Mouse (Mus musculus) neural tube, embryonic 13.5 days (tissue): Measurements from ENCODE around the gene 2700097O09Rik. TPM values are rescaled to one million over a fixed set of nuclear protein-coding genes. Genes with fewer than 3 reads are reported as not detected.
"Not testable (repeated sequence)": the region's sequence is repeated elsewhere in the genome, so short reads cannot be mapped to it uniquely, and the experiment has no call there.

ENCODE experiments used
- ATAC-seq: fragments of 200-750 bp; cut with Nextera tagmentation; 2 replicates; pipeline ENCODE4 v1.8.0; 2017; ENCODE audit warnings: low read depth, mild to moderate bottlenecking, moderate TSS enrichment, moderate library complexity
- H3K27ac ChIP-seq: fragments of 300-500 bp; sonication (generic); replicated peaks from 2 replicates; pipeline ENCODE4 v1.5.1; 2015; ENCODE audit warnings: moderate library complexity, mild to moderate bottlenecking, inconsistent platforms
- H3K27me3 ChIP-seq: fragments of 300-500 bp; sonication (generic); 2 replicates; pipeline ENCODE4 v1.6.1; 2015; ENCODE audit warnings: mild to moderate bottlenecking, inconsistent platforms
- H3K36me3 ChIP-seq: fragments of 300-500 bp; sonication (generic); 2 replicates; pipeline ENCODE4 v1.6.1; 2015; ENCODE audit warnings: mild to moderate bottlenecking, inconsistent platforms
- H3K4me1 ChIP-seq: fragments of 300-500 bp; sonication (generic); replicated peaks from 2 replicates; pipeline ENCODE4 v1.6.1; 2015; ENCODE audit warnings: inconsistent platforms
- H3K4me2 ChIP-seq: fragments of 300-500 bp; sonication (generic); 2 replicates; pipeline ENCODE4 v1.6.1; 2015; ENCODE audit warnings: inconsistent platforms, mild to moderate bottlenecking, moderate library complexity
- H3K4me3 ChIP-seq: fragments of 300-500 bp; sonication (generic); 2 replicates; pipeline ENCODE4 v1.5.1; 2015; ENCODE audit warnings: mild to moderate bottlenecking, inconsistent platforms
- H3K9ac ChIP-seq: fragments of 300-500 bp; sonication (generic); 2 replicates; pipeline ENCODE4 v1.6.1; 2015; ENCODE audit warnings: moderate library complexity, mild to moderate bottlenecking, inconsistent platforms
- H3K9me3 ChIP-seq: fragments of 300-500 bp; sonication (generic); 2 replicates; pipeline ENCODE4 v1.6.1; 2016; ENCODE audit warnings: inconsistent platforms
- WGBS: fragments of 180-500 bp; shearing (Covaris S2); methylation state at CpG from one replicate; pipeline ENCODE4 v1.1.7; 2015; 5-methylcytosine and 5-hydroxymethylcytosine counted together
- polyA plus RNA-seq: library from polyadenylated mRNA; unstranded; fragments of >200 nt; fragmentation: Nextera tagmentation; extraction: Ambion mirVana; gene quantifications from 2 replicates; pipeline ENCODE4 v1.2.1, GENCODE M21; 2015

Gene 2700097O09Rik
- polyA plus RNA-seq, 1 experiment from 2014 or later: 33.9 TPM

- Histone ChIP-seq H3K9ac (no peak overlapping the region), H3K27ac (no peak overlapping the region), H3K4me1 (peaks cover 4% of the 10 kb centered on the region; the same call in 1 of the 2 replicates), H3K9me3 (no peaks in the 10 kb centered on the region), H3K27me3 (no peaks in the 10 kb centered on the region), H3K4me2 (no peak overlapping the region), H3K36me3 (no peaks in the 10 kb centered on the region), H3K4me3 (no peak overlapping the region)
- ATAC-seq: no peak
- WGBS: 90% methylated on average over 7 of the region's 7 CpGs
Observed at GRCm38 (mm10) chr12:55019421-55019877, 60.5 kb downstream of the 2700097O09Rik start.

GRCm38 (mm10) chr12:55017119-55017721 lies 62.7 kb downstream of the 2700097O09Rik start:
- WGBS: 47% methylated on average over 9 of the region's 9 CpGs
- Histone ChIP-seq H3K27me3 (no peaks in the 10 kb centered on the region), H3K4me2 (no peak overlapping the region), H3K4me1 (peaks cover 4% of the 10 kb centered on the region; the same call in 1 of the 2 replicates), H3K4me3 (no peak overlapping the region), H3K9me3 (no peaks in the 10 kb centered on the region), H3K36me3 (no peaks in the 10 kb centered on the region), H3K9ac (no peak overlapping the region), H3K27ac (no peak overlapping the region)
- ATAC-seq: no peak

- no peak overlapping the region for H3K9ac ChIP-seq
- no peak overlapping the region for H3K4me3 ChIP-seq
- ATAC-seq: no peak
- no peaks in the 10 kb centered on the region for H3K36me3 ChIP-seq
- H3K4me1 ChIP-seq: peaks cover 4% of the 10 kb centered on the region; the same call in 1 of the 2 replicates
- no peaks in the 10 kb centered on the region for H3K27me3 ChIP-seq
- H3K27ac ChIP-seq: no peak overlapping the region
- no peaks in the 10 kb centered on the region for H3K9me3 ChIP-seq
- WGBS: 70% methylated on average over 8 of the region's 8 CpGs
- no peak overlapping the region for H3K4me2 ChIP-seq
Observed at GRCm38 (mm10) chr12:55016339-55017118, 63.4 kb downstream of the 2700097O09Rik start.

GRCm38 (mm10) chr12:55015428-55015827 lies 64.5 kb downstream of the 2700097O09Rik start:
- no peak for ATAC-seq
- WGBS: 88% methylated on average over 5 of the region's 5 CpGs
- no peaks in the 10 kb centered on the region for H3K27me3 ChIP-seq
- H3K4me1 ChIP-seq: peaks cover 4% of the 10 kb centered on the region; the same call in 1 of the 2 replicates
- no peak overlapping the region for H3K9ac ChIP-seq
- no peaks in the 10 kb centered on the region for H3K36me3 ChIP-seq
- no peak overlapping the region for H3K4me2 ChIP-seq
- no peak overlapping the region for H3K27ac ChIP-seq
- H3K9me3 ChIP-seq: no peaks in the 10 kb centered on the region
- no peak overlapping the region for H3K4me3 ChIP-seq

GRCm38 (mm10) chr12:55013626-55014398 lies 66.1 kb downstream of the 2700097O09Rik start, which contains the start of gene Baz1a:
Baz1a (minus strand) TSS chr12:55014348.
- Histone ChIP-seq H3K4me2 (no peak within 1 kb of the TSS), H3K27ac (no peak within 1 kb of the TSS), H3K9ac (no peak within 1 kb of the TSS), H3K27me3 (no peaks in the 10 kb centered on the region), H3K4me3 (no peak within 1 kb of the TSS), H3K4me1 (peaks cover 4% of the 10 kb centered on the region; the same call in 1 of the 2 replicates), H3K36me3 (no peaks in the 10 kb centered on the region), H3K9me3 (no peaks in the 10 kb centered on the region)
- ATAC-seq: no peak
- WGBS: 91% methylated on average over 6 of the region's 6 CpGs

- 90% methylated on average over 1 of the region's 1 CpGs for WGBS
- H3K27ac ChIP-seq: no peak overlapping the region
- no peak overlapping the region for H3K4me2 ChIP-seq
- no peaks in the 10 kb centered on the region for H3K9me3 ChIP-seq
- H3K4me3 ChIP-seq: no peak overlapping the region
- peaks cover 4% of the 10 kb centered on the region; the same call in 1 of the 2 replicates for H3K4me1 ChIP-seq
- H3K27me3 ChIP-seq: no peaks in the 10 kb centered on the region
- H3K9ac ChIP-seq: no peak overlapping the region
- H3K36me3 ChIP-seq: no peaks in the 10 kb centered on the region
- no peak for ATAC-seq
Observed at GRCm38 (mm10) chr12:55013031-55013430, 66.9 kb downstream of the 2700097O09Rik start.

- ATAC-seq: no peak
- no peak overlapping the region for H3K9ac ChIP-seq
- WGBS: 90% methylated on average over 14 of the region's 14 CpGs
- H3K27me3 ChIP-seq: no peaks in the 10 kb centered on the region
- no peak overlapping the region for H3K27ac ChIP-seq
- H3K4me1 ChIP-seq: no peaks in the 10 kb centered on the region
- H3K4me2 ChIP-seq: no peak overlapping the region
- no peaks in the 10 kb centered on the region for H3K36me3 ChIP-seq
- no peaks in the 10 kb centered on the region for H3K9me3 ChIP-seq
- H3K4me3 ChIP-seq: no peak overlapping the region
Observed at GRCm38 (mm10) chr12:55007361-55008008, 72.4 kb downstream of the 2700097O09Rik start.

- H3K9ac ChIP-seq: no peak overlapping the region
- 97% methylated on average over 7 of the region's 7 CpGs for WGBS
- H3K4me2 ChIP-seq: no peak overlapping the region
- H3K9me3 ChIP-seq: no peaks in the 10 kb centered on the region
- H3K27me3 ChIP-seq: no peaks in the 10 kb centered on the region
- H3K4me1 ChIP-seq: no peaks in the 10 kb centered on the region
- H3K27ac ChIP-seq: no peak overlapping the region
- no peaks in the 10 kb centered on the region for H3K36me3 ChIP-seq
- ATAC-seq: no peak
- no peak overlapping the region for H3K4me3 ChIP-seq
Observed at GRCm38 (mm10) chr12:55006071-55006470, 73.8 kb downstream of the 2700097O09Rik start.

GRCm38 (mm10) chr12:55004396-55004795 lies 75.5 kb downstream of the 2700097O09Rik start:
- Histone ChIP-seq H3K27me3 (no peaks in the 10 kb centered on the region), H3K27ac (no peak overlapping the region), H3K4me2 (no peak overlapping the region), H3K36me3 (no peaks in the 10 kb centered on the region), H3K4me1 (no peaks in the 10 kb centered on the region), H3K9ac (no peak overlapping the region), H3K4me3 (no peak overlapping the region), H3K9me3 (no peaks in the 10 kb centered on the region)
- ATAC-seq: no peak
- WGBS: 90% methylated on average over 3 of the region's 3 CpGs

- Histone ChIP-seq H3K27ac (no peak overlapping the region), H3K9ac (no peak overlapping the region), H3K36me3 (no peaks in the 10 kb centered on the region), H3K27me3 (no peaks in the 10 kb centered on the region), H3K4me2 (no peak overlapping the region), H3K4me3 (no peak overlapping the region), H3K9me3 (no peaks in the 10 kb centered on the region), H3K4me1 (no peaks in the 10 kb centered on the region)
- no peak for ATAC-seq
- 90% methylated on average over 5 of the region's 5 CpGs for WGBS
Observed at GRCm38 (mm10) chr12:55003843-55004242, 76.1 kb downstream of the 2700097O09Rik start.

GRCm38 (mm10) chr12:55002532-55002931 lies 77.4 kb downstream of the 2700097O09Rik start:
- H3K9me3 ChIP-seq, H3K4me1 ChIP-seq, H3K36me3 ChIP-seq, H3K27me3 ChIP-seq, H3K9ac ChIP-seq, H3K27ac ChIP-seq, H3K4me3 ChIP-seq, ATAC-seq, H3K4me2 ChIP-seq: not testable (repeated sequence)
- WGBS: 96% methylated on average over 7 of the region's 7 CpGs
